Comparison of ENCODE assay signal across 15 mouse cellular contexts in the genomic region with DNA sequence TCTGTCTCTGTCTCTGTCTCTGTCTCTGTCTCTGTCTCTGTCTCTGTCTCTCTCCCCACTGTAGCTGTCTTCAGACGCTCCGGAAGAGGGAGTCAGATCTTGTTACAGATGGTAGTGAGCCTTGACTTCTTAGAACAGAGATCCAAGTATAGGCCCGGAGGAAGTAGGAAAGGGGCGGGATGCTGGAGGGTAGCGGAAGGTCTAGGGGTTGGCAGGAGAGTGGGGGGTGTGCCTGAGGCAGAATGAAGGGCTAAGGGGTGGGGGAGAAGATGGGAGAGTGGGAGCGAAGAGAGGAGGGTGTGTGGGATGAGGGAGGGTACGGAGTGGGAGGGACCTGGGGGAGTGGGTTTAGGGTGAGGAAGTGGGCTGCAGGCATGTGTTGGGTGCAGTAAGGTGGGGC.
"Had no signal": no experiment of that assay in that cellular context is flagged by ENCODE, and none has a peak within 500 bp of the region (broad histone marks: within the 10 kb centered on the region; RNA-seq: fewer than 3 reads in every experiment).

No protein-coding gene starts in this region.

- H3K9ac ChIP-seq: limb, embryonic 15.5 days; liver, embryonic 12.5 days; lung, embryonic 14.5 days; midbrain, embryonic 12.5 days; neural tube, embryonic 13.5 days; stomach, embryonic 15.5 days had no signal

- H3K4me3 ChIP-seq: limb, embryonic 15.5 days; liver, embryonic 12.5 days; midbrain, embryonic 12.5 days; neural tube, embryonic 13.5 days; stomach, embryonic 15.5 days had no signal

- H3K9me3 ChIP-seq: limb, embryonic 15.5 days; liver, embryonic 12.5 days; midbrain, embryonic 12.5 days; neural tube, embryonic 13.5 days; stomach, embryonic 15.5 days had no signal

- H3K4me1 ChIP-seq: midbrain, embryonic 12.5 days; stomach, embryonic 15.5 days had no signal

- DNase-seq: kidney, adult 11 months; kidney, postnatal 25 days; layer of hippocampus, adult 9-11 months; layer of hippocampus, postnatal 36 days; lung, embryonic 14.5 days; lung, postnatal 10 days; lung, postnatal 4 days; retina, postnatal 1 day; right cerebral cortex, postnatal 14 days had no signal

- H3K4me2 ChIP-seq: limb, embryonic 15.5 days; liver, embryonic 12.5 days; lung, embryonic 14.5 days; midbrain, embryonic 12.5 days; neural tube, embryonic 13.5 days; stomach, embryonic 15.5 days had no signal

- H3K27me3 ChIP-seq: limb, embryonic 15.5 days; midbrain, embryonic 12.5 days; neural tube, embryonic 13.5 days; stomach, embryonic 15.5 days had no signal

- ATAC-seq: liver, embryonic 12.5 days; midbrain, embryonic 16.5 days had no signal

- H3K27ac ChIP-seq: limb, embryonic 15.5 days; liver, embryonic 12.5 days; midbrain, embryonic 12.5 days; neural tube, embryonic 13.5 days; stomach, embryonic 15.5 days had no signal

- H3K36me3 ChIP-seq: limb, embryonic 15.5 days; liver, embryonic 12.5 days; midbrain, embryonic 12.5 days; neural tube, embryonic 13.5 days; stomach, embryonic 15.5 days had no signal
